Mouse (Mus musculus) heart, embryonic 16.5 days (tissue): ENCODE measurements at regions not wholly inside any gene's neighbourhood (a gene's known extent, or its start where the extent isn't known, plus 50 kb on each side); places are given as distances from the start of the nearest gene placed in this dataset.
A peak's percentile ranks its signal among the peaks of the same experiment; 100 is the strongest.

ENCODE experiments used
- ATAC-seq: fragments of 200-750 bp; cut with Nextera tagmentation; replicated peaks from 2 replicates; pipeline ENCODE4 v1.8.0; 2017; ENCODE audit warnings: moderate number of reproducible peaks; ENCODE audit not compliant: insufficient read depth, low FRiP score; ENCODE audit errors: extremely low read depth
- H3K27ac ChIP-seq: fragments of 300-500 bp; sonication (generic); 2 replicates; pipeline ENCODE4 v1.5.1; 2014; ENCODE audit warnings: mild to moderate bottlenecking, low read length, control low read depth, moderate library complexity
- H3K27me3 ChIP-seq: fragments of 300-500 bp; sonication (generic); 2 replicates; pipeline ENCODE4 v1.6.1; 2014; ENCODE audit warnings: low read length, mixed read lengths; ENCODE audit not compliant: control insufficient read depth, insufficient read depth
- H3K36me3 ChIP-seq: fragments of 300-500 bp; sonication (generic); 2 replicates; pipeline ENCODE4 v1.6.1; 2014; ENCODE audit not compliant: control insufficient read depth, insufficient read depth
- H3K4me1 ChIP-seq: fragments of 300-500 bp; sonication (generic); 2 replicates; pipeline ENCODE4 v1.6.1; 2014; ENCODE audit warnings: low read length, mixed read lengths; ENCODE audit not compliant: control insufficient read depth, insufficient read depth
- H3K4me2 ChIP-seq: fragments of 300-500 bp; sonication (generic); 2 replicates; pipeline ENCODE4 v1.6.1; 2014; ENCODE audit warnings: low read depth, mild to moderate bottlenecking, control low read depth, low read length
- H3K4me3 ChIP-seq: fragments of 300-500 bp; sonication (generic); 2 replicates; pipeline ENCODE4 v1.5.1; 2014; ENCODE audit warnings: mild to moderate bottlenecking, control low read depth, low read length
- H3K9ac ChIP-seq: fragments of 300-500 bp; sonication (generic); 2 replicates; pipeline ENCODE4 v1.6.1; 2014; ENCODE audit warnings: low read length, control low read depth
- H3K9me3 ChIP-seq: fragments of 300-500 bp; sonication (generic); replicated peaks from 2 replicates; pipeline ENCODE4 v1.6.1; 2016; ENCODE audit warnings: low read length; ENCODE audit not compliant: control insufficient read depth
- WGBS: fragments of 180-500 bp; shearing (Covaris S2); extraction: QIAGEN DNeasy Blood & Tissue Kit; methylation state at CpG from one replicate; pipeline ENCODE4 v1.1.7; 2014; 5-methylcytosine and 5-hydroxymethylcytosine counted together

GRCm38 (mm10) chr16:49321951-49322350 lies 264.7 kb downstream of the Myh15 start:
- no peaks in the 10 kb centered on the region for H3K9me3 ChIP-seq
- H3K4me2 ChIP-seq = no peak overlapping the region
- no peak overlapping the region for H3K27ac ChIP-seq
- H3K27me3 ChIP-seq = no peaks in the 10 kb centered on the region
- ATAC-seq = no peak
- H3K36me3 ChIP-seq = no peaks in the 10 kb centered on the region
- H3K4me1 ChIP-seq = no peaks in the 10 kb centered on the region
- 88% methylated on average over 1 of the region's 1 CpGs for WGBS
- H3K9ac ChIP-seq = no peak overlapping the region
- H3K4me3 ChIP-seq = no peak overlapping the region

- H3K4me2 ChIP-seq = no peak overlapping the region
- H3K27ac ChIP-seq = no peak overlapping the region
- 79% methylated on average over 5 of the region's 5 CpGs for WGBS
- H3K36me3 ChIP-seq = no peaks in the 10 kb centered on the region
- no peak overlapping the region for H3K9ac ChIP-seq
- no peak overlapping the region for H3K4me3 ChIP-seq
- no peaks in the 10 kb centered on the region for H3K4me1 ChIP-seq
- ATAC-seq = no peak
- H3K9me3 ChIP-seq = no peaks in the 10 kb centered on the region
- H3K27me3 ChIP-seq = no peaks in the 10 kb centered on the region
Observed at GRCm38 (mm10) chr16:49330725-49331386, 273.6 kb downstream of the Myh15 start.

- no peaks in the 10 kb centered on the region for H3K4me1 ChIP-seq
- H3K27ac ChIP-seq = no peak overlapping the region
- no peaks in the 10 kb centered on the region for H3K27me3 ChIP-seq
- H3K36me3 ChIP-seq = no peaks in the 10 kb centered on the region
- H3K9ac ChIP-seq = no peak overlapping the region
- 0 out of 2 replicates have a peak, but pooled peaks have one; percentile 45 for ATAC-seq
- no peaks in the 10 kb centered on the region for H3K9me3 ChIP-seq
- no peak overlapping the region for H3K4me2 ChIP-seq
- no peak overlapping the region for H3K4me3 ChIP-seq
- 63% methylated on average over 5 of the region's 5 CpGs for WGBS
Observed at GRCm38 (mm10) chr16:49332107-49332722, 274.9 kb downstream of the Myh15 start.

- H3K9me3 ChIP-seq = no peaks in the 10 kb centered on the region
- H3K4me2 ChIP-seq = no peak overlapping the region
- H3K27ac ChIP-seq = no peak overlapping the region
- H3K4me3 ChIP-seq = no peak overlapping the region
- H3K9ac ChIP-seq = no peak overlapping the region
- H3K4me1 ChIP-seq = no peaks in the 10 kb centered on the region
- no peaks in the 10 kb centered on the region for H3K36me3 ChIP-seq
- no peak for ATAC-seq
- WGBS = 32% methylated on average over 2 of the region's 2 CpGs
- no peaks in the 10 kb centered on the region for H3K27me3 ChIP-seq
Observed at GRCm38 (mm10) chr16:49335916-49336315, 278.6 kb downstream of the Myh15 start.

GRCm38 (mm10) chr16:49337948-49338347 lies 280.7 kb downstream of the Myh15 start:
- no peaks in the 10 kb centered on the region for H3K4me1 ChIP-seq
- no peaks in the 10 kb centered on the region for H3K36me3 ChIP-seq
- no peaks in the 10 kb centered on the region for H3K27me3 ChIP-seq
- no peak overlapping the region for H3K27ac ChIP-seq
- 87% methylated on average over 1 of the region's 1 CpGs for WGBS
- no peak overlapping the region for H3K9ac ChIP-seq
- ATAC-seq = no peak
- H3K4me2 ChIP-seq = no peak overlapping the region
- H3K4me3 ChIP-seq = no peak overlapping the region
- no peaks in the 10 kb centered on the region for H3K9me3 ChIP-seq

GRCm38 (mm10) chr16:49358404-49358803 lies 301.1 kb downstream of the Myh15 start:
- 75% methylated on average over 3 of the region's 3 CpGs for WGBS
- no peaks in the 10 kb centered on the region for H3K4me1 ChIP-seq
- no peak overlapping the region for H3K4me3 ChIP-seq
- no peak overlapping the region for H3K9ac ChIP-seq
- ATAC-seq = no peak
- H3K27me3 ChIP-seq = no peaks in the 10 kb centered on the region
- no peak overlapping the region for H3K27ac ChIP-seq
- no peaks in the 10 kb centered on the region for H3K9me3 ChIP-seq
- no peak overlapping the region for H3K4me2 ChIP-seq
- H3K36me3 ChIP-seq = no peaks in the 10 kb centered on the region

GRCm38 (mm10) chr16:49361731-49362130 lies 304.4 kb downstream of the Myh15 start:
- H3K36me3 ChIP-seq = no peaks in the 10 kb centered on the region
- H3K27me3 ChIP-seq = no peaks in the 10 kb centered on the region
- WGBS = 72% methylated on average over 1 of the region's 1 CpGs
- no peak overlapping the region for H3K4me3 ChIP-seq
- no peak overlapping the region for H3K9ac ChIP-seq
- H3K9me3 ChIP-seq = no peaks in the 10 kb centered on the region
- no peak for ATAC-seq
- H3K4me2 ChIP-seq = no peak overlapping the region
- H3K4me1 ChIP-seq = no peaks in the 10 kb centered on the region
- no peak overlapping the region for H3K27ac ChIP-seq

GRCm38 (mm10) chr16:49369450-49369849 lies 312.2 kb downstream of the Myh15 start:
- H3K27me3 ChIP-seq = no peaks in the 10 kb centered on the region
- H3K4me1 ChIP-seq = peaks cover 13% of the 10 kb centered on the region
- H3K9me3 ChIP-seq = no peaks in the 10 kb centered on the region
- no peaks in the 10 kb centered on the region for H3K36me3 ChIP-seq
- no peak overlapping the region for H3K27ac ChIP-seq
- ATAC-seq = peak; percentile 95
- H3K9ac ChIP-seq = no peak overlapping the region
- 35% methylated on average over 9 of the region's 9 CpGs for WGBS
- no peak overlapping the region for H3K4me3 ChIP-seq
- H3K4me2 ChIP-seq = no peak overlapping the region

GRCm38 (mm10) chr16:49375108-49375507 lies 317.8 kb downstream of the Myh15 start:
- WGBS = 51% methylated on average over 4 of the region's 4 CpGs
- Histone ChIP-seq H3K27ac (no peak overlapping the region), H3K4me2 (no peak overlapping the region), H3K9ac (no peak overlapping the region), H3K4me1 (no peaks in the 10 kb centered on the region), H3K9me3 (no peaks in the 10 kb centered on the region), H3K27me3 (no peaks in the 10 kb centered on the region), H3K36me3 (no peaks in the 10 kb centered on the region), H3K4me3 (no peak overlapping the region)
- ATAC-seq = no peak
